Mouse (Mus musculus) midbrain, embryonic 10.5 days (tissue): ENCODE data around the gene BC005561. TPM values are rescaled to one million over a fixed set of nuclear protein-coding genes. Genes with fewer than 3 reads are reported as not detected.

Experiments
- DNase-seq: peaks from one replicate; pipeline ENCODE4 v3.0.0-alpha.2; 2017; ENCODE audit warnings: low spot score
- H3K27ac ChIP-seq: fragments of 300-500 bp; sonication (generic); replicated peaks from 2 replicates; pipeline ENCODE4 v1.5.1; 2016; ENCODE audit warnings: mild to moderate bottlenecking
- H3K27me3 ChIP-seq: fragments of 300-500 bp; sonication (generic); 2 replicates; pipeline ENCODE4 v1.6.1; 2016; ENCODE audit warnings: low read depth, mild to moderate bottlenecking; ENCODE audit not compliant: poor library complexity, severe bottlenecking
- H3K36me3 ChIP-seq: fragments of 300-500 bp; sonication (generic); 2 replicates; pipeline ENCODE4 v1.6.1; 2016; ENCODE audit warnings: mild to moderate bottlenecking, moderate library complexity
- H3K4me1 ChIP-seq: fragments of 300-500 bp; sonication (generic); 2 replicates; pipeline ENCODE4 v1.6.1; 2016
- H3K4me3 ChIP-seq: fragments of 300-500 bp; sonication (generic); 2 replicates; pipeline ENCODE4 v1.5.1; 2016; ENCODE audit warnings: mild to moderate bottlenecking, moderate library complexity
- H3K9me3 ChIP-seq: fragments of 300-500 bp; sonication (generic); replicated peaks from 2 replicates; pipeline ENCODE4 v1.6.1; 2016; ENCODE audit warnings: mild to moderate bottlenecking
- WGBS: fragments of 180-500 bp; shearing (Covaris S2); methylation state at CpG from one replicate; pipeline ENCODE4 v1.1.7; 2016; 5-methylcytosine and 5-hydroxymethylcytosine counted together
- polyA plus RNA-seq: library from polyadenylated mRNA; unstranded; fragments of >200 nt; fragmentation: Nextera tagmentation; extraction: Ambion mirVana; gene quantifications from 2 replicates; pipeline ENCODE4 v1.2.1, GENCODE M21; 2016

The BC005561 gene
- polyA plus RNA-seq = 14.0 and 14.1 TPM in 2 replicates

DNA sequence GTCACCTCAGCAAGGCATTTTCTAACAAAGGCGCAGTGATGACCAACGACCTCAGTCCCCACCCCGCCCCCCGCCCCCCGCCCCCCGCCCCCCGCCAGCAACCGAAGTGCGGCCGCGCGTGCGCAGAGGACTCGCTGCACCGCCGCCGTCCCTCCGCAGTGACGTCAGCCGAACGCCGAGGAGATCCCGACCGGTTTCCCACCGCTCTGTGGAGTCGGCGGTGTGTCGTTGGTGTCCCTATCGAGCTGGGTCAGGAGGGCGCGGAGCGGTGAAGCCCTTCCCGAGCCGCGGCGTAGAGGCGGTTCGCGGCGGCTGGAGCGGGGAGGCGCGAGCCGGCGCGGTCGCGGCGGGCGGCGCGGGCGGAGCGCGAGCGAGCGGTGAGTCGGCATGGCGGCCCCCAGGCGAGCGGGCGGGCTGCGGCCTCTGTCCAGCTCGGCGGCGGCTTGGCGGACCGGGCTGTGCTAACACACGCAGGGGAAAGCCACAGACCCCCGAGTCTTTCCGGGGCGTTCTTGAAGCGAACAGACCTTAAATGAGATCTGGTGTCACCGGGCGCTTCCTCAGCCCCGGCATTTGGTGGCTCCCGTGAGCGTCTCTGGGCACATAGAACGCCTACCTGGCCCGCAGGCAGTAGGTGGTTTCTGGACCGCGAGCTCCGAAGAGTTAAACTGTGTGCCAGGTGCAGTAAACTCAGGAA lies at the start of gene BC005561:
Gene BC005561, plus strand, starts transcription at position 158 of the 697 bp plus-strand sequence.
- Histone ChIP-seq H3K27me3 (no peaks in the 10 kb centered on the region), H3K27ac (peak within 1 kb of the TSS; percentile 97), H3K9me3 (peaks cover 25% of the 10 kb centered on the region), H3K4me3 (peak within 1 kb of the TSS; percentile 78), H3K36me3 (peaks cover 67% of the 10 kb centered on the region), H3K4me1 (peaks cover 10% of the 10 kb centered on the region)
- under 1% methylated on average over 79 of the region's 83 CpGs for WGBS
- peak; percentile 91 for DNase-seq

DNA sequence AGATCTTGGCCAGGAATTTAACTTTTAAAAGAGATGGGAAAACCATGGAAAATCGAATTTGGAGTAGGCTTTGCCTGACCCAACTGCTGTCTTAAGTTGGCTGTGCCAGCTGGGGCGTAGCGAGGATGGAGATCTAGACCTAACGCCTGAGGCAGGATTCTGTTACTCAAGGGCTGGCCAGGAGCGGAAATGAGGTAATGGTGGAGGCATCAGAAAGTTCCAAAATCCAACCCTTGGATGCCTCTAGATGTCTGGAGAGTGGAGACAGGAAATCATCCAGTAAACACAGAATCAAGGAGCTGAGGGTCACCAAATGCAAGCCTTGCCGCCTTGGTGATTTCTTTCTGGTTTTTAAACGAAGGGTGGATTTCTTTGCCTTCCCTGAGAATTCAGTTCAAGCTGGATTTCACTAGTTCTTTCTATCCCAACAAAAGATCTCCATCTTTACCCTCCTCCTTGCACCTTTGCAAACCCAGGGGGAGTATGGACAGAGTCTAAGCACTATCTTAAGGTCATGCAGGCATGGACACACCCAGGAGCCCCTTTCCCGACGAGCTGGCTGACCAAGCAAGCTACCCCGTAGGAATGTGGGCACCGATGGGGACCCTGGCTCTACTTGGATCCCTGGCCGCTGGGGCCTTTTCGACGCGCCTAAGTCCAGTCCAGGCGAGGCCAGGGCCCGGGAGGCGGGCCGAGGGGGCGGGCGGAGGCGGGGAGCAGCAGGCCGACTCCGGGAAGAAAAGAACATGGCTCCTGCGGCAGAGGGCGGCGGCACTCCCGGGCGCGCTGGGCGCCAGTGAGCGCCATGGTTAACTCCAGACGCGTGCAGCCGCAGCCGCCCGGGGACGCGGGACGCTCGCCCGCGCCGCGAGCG lies 49.1 kb upstream of the BC005561 start, which contains the start of gene Pkd2:
Gene Pkd2, plus strand, starts transcription at position 619 of the 874 bp plus-strand sequence.
- Histone ChIP-seq H3K9me3 (peaks cover 14% of the 10 kb centered on the region), H3K27me3 (no peaks in the 10 kb centered on the region), H3K4me3 (peak within 1 kb of the TSS; percentile 65), H3K4me1 (peaks cover 27% of the 10 kb centered on the region), H3K36me3 (peaks cover 28% of the 10 kb centered on the region; the same call in 1 of the 2 replicates), H3K27ac (peak within 1 kb of the TSS; percentile 95)
- DNase-seq = peak; percentile 85
- WGBS = 11% methylated on average over 46 of the region's 46 CpGs

DNA sequence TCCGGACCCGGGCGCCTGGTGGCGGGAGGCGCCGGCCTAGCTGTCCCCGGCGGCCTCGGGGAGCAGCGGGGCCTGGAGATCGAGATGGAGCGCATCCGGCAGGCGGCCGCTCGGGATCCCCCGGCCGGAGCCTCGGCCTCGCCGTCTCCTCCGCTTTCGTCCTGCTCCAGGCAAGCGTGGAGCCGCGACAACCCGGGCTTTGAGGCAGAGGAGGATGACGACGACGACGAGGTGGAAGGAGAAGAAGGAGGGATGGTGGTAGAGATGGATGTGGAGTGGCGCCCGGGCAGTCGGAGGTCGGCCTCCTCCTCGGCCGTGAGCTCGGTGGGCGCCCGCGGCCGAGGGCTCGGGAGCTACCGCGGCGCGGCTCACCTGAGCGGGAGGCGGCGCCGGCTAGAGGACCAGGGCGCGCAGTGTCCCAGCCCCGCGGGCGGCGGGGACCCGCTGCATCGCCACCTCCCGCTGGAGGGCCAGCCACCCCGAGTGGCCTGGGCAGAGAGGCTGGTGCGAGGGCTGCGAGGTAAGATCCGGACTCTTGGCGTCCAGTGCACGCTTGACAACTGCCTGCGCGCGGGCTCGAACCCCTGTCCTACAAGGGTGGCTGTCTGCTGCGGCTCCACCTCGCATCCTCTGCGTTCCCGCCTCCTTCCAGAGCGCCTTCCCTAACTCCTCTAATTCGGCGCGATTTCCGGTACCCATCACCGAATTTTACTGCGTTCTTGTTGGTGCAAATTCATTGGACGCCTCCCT lies 48.3 kb upstream of the BC005561 start:
- Histone ChIP-seq H3K27ac (peak overlapping the region; percentile 95), H3K36me3 (peaks cover 36% of the 10 kb centered on the region; the same call in 1 of the 2 replicates), H3K4me3 (peak overlapping the region; percentile 65), H3K9me3 (peaks cover 14% of the 10 kb centered on the region), H3K4me1 (peaks cover 27% of the 10 kb centered on the region), H3K27me3 (no peaks in the 10 kb centered on the region)
- peak; percentile 76 for DNase-seq
- WGBS = under 1% methylated on average over 77 of the region's 82 CpGs

DNA sequence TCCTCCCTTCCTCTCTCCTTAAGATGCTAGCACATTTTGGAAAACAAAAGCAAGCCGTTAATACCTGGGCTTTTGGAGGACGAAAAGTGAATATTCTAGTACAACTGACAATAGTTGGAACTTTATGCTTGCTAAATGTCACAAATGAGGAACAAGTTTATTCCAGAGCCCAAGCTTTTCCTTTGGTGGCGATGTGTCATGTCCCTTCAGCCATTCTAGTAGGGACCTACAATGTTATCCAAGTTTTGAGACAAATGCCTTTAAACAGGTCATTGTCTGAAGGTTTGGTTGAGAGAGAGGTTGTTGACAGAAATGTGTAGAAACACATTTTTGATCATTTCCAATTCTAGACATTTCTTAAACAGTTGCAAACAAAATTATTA lies 47.7 kb upstream of the BC005561 start:
- Histone ChIP-seq H3K36me3 (peaks cover 41% of the 10 kb centered on the region), H3K4me1 (peaks cover 27% of the 10 kb centered on the region), H3K9me3 (peaks cover 14% of the 10 kb centered on the region), H3K27ac (peak overlapping the region; percentile 95; the same call in 1 of the 2 replicates), H3K4me3 (peak overlapping the region; percentile 65), H3K27me3 (no peaks in the 10 kb centered on the region)
- 53% methylated on average over 3 of the region's 3 CpGs for WGBS
- DNase-seq = no peak

DNA sequence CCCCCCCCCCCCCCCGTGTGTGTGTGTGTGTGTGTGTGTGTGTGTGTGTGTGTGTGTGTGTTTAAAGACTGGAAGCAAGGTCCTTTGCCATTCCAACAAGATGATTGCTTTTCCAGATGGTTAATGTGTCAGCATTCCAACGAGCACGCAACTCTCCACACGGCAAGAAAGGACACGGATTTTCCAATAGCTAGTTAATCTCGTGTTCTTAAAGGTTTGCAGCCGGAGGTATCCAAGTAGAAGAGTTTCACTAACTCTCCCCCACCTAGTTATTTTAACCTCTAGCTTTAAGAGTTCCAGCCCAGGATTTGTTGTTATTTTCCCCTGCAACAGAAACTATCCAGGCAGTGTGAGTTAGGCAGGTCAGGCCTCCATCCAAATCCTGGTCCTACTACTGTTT lies 47.3 kb upstream of the BC005561 start:
- Histone ChIP-seq H3K4me3 (peak overlapping the region; percentile 65), H3K27me3 (no peaks in the 10 kb centered on the region), H3K36me3 (peaks cover 46% of the 10 kb centered on the region), H3K9me3 (peaks cover 14% of the 10 kb centered on the region), H3K4me1 (peaks cover 27% of the 10 kb centered on the region), H3K27ac (no peak overlapping the region)
- no peak for DNase-seq
- 78% methylated on average over 6 of the region's 7 CpGs for WGBS

DNA sequence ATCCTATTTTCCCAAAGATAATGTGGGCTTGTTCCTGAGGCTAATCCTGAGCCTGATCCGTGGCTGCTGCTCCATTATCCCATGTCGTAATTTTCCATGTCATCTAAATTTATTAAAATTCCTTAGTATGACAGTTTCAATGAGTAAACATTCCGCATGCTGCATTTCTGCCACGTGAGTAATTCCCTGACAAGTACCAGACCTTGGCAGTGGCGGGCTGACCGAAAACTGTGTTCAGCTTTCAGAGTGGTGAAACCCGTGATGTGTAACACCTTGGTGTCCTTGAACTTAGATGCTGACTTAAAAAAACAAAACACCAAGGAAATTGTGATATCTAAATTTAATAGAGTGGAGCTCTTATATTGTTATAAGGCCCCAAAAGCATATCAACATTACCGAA lies 42.9 kb upstream of the BC005561 start:
- H3K9me3 ChIP-seq = no peaks in the 10 kb centered on the region
- H3K4me1 ChIP-seq = peaks cover 11% of the 10 kb centered on the region
- no peak for DNase-seq
- no peak overlapping the region for H3K27ac ChIP-seq
- H3K36me3 ChIP-seq = peaks cover 67% of the 10 kb centered on the region
- 94% methylated on average over 8 of the region's 8 CpGs for WGBS
- H3K4me3 ChIP-seq = no peak overlapping the region
- H3K27me3 ChIP-seq = no peaks in the 10 kb centered on the region

DNA sequence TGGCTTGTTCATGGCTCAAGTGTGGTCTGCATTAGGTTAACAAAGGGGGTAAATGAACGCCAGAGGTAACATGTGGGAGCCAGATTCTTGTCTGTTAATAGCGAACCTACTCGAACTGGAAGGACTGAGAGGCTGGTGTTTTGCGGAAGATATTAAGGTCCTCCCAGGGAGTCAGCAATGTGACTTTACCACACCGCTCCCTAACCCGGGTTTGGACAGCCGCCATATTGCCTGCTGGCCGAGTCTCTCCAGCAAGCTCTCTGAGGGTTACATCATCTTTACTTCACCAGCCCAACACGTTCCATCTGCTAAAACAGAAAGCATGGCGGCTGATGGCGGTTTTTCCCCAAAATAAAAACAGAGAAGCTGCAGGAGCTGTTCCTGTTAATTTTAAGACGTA lies 42.4 kb upstream of the BC005561 start:
- Histone ChIP-seq H3K4me3 (no peak overlapping the region), H3K4me1 (peaks cover 6% of the 10 kb centered on the region), H3K27me3 (no peaks in the 10 kb centered on the region), H3K27ac (no peak overlapping the region), H3K36me3 (peaks cover 72% of the 10 kb centered on the region), H3K9me3 (no peaks in the 10 kb centered on the region)
- DNase-seq = no peak
- WGBS = 94% methylated on average over 12 of the region's 12 CpGs

DNA sequence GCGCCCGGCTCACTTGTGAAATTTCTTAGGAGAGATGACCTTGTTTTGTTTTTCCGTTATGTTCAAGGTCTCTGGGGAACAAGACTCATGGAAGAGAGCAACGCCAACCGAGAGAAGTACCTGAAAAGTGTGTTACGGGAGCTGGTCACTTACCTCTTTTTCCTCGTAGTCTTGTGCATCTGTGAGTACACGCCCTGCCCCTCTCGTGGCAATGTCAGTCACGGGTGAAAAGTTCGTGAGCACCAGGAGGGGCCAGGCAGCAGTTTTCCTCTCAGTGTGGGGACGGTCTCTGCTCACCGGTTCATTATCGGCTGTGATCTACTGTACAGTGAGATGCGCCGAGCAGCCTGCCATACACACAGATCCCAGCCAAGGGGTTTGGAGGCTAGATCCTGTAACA lies 41.3 kb upstream of the BC005561 start:
- no peaks in the 10 kb centered on the region for H3K4me1 ChIP-seq
- peaks cover 82% of the 10 kb centered on the region for H3K36me3 ChIP-seq
- 96% methylated on average over 16 of the region's 16 CpGs for WGBS
- no peak for DNase-seq
- no peaks in the 10 kb centered on the region for H3K9me3 ChIP-seq
- H3K4me3 ChIP-seq = no peak overlapping the region
- no peaks in the 10 kb centered on the region for H3K27me3 ChIP-seq
- H3K27ac ChIP-seq = no peak overlapping the region

DNA sequence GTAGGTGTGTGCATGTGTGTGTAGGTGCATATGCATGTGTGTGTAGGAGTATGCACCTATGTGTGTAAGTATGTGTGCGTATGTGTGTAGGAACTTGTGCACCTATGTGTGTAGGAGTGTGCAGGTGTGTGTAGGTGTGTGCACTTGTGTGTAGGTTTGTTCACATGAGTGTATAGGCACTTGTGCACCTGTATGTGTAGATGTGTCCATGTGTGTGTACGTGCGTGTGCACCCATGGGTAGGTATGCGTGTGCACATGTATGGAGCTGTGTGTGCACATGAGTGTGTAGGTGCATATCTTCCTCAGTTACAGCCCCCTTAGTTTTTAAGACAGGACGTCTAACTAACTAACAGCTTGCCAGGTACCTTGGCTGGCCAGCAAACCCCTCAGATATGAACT lies 39.6 kb upstream of the BC005561 start:
- H3K36me3 ChIP-seq = peaks cover 88% of the 10 kb centered on the region
- H3K9me3 ChIP-seq = no peaks in the 10 kb centered on the region
- no peaks in the 10 kb centered on the region for H3K27me3 ChIP-seq
- 89% methylated on average over 5 of the region's 5 CpGs for WGBS
- no peak overlapping the region for H3K4me3 ChIP-seq
- no peaks in the 10 kb centered on the region for H3K4me1 ChIP-seq
- DNase-seq = no peak
- H3K27ac ChIP-seq = no peak overlapping the region

DNA sequence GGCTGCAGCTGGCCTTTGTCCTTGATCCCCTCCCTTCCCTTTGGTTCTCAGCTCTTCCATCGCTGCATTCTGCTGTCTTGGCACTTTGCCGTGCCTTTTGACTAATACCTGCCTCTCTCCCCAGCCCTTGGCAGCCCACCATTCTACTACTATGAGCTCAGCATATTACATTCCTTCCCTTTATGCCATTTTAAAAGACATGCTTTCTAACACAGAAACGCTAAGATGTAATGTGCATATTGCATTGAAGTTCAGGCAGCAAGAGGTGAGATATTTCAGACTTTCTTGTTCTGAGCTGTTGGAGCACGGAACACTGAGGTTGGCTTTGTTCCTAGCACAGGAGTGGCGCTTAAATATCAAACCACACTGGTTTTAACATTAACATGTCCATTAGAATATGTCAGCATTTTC lies 37.2 kb upstream of the BC005561 start:
- no peak for DNase-seq
- Histone ChIP-seq H3K9me3 (no peaks in the 10 kb centered on the region), H3K27ac (no peak overlapping the region), H3K27me3 (no peaks in the 10 kb centered on the region), H3K36me3 (peaks cover 64% of the 10 kb centered on the region), H3K4me3 (no peak overlapping the region), H3K4me1 (no peaks in the 10 kb centered on the region)
- WGBS = 92% methylated on average over 5 of the region's 5 CpGs

DNA sequence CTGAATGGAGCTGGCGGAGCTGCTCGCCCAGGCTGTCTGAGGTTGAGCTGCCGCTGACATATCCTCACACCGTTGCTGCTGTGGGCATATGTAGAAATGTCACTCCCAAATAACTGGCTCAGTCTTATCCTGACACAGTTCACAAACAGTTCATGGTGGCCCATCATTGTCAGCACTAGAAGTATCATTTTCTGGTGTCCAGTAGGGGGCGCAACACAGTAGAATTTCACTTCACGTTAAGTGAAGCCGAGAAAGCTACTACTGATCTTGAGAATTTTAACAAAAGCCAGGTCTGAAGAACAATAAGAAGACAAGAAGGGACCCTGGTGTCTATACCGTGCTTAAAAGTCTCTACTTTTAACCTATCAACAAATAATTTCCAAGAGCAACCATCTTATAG lies 35.8 kb upstream of the BC005561 start:
- H3K27me3 ChIP-seq = no peaks in the 10 kb centered on the region
- no peaks in the 10 kb centered on the region for H3K9me3 ChIP-seq
- no peak for DNase-seq
- peaks cover 58% of the 10 kb centered on the region for H3K36me3 ChIP-seq
- no peak overlapping the region for H3K4me3 ChIP-seq
- H3K4me1 ChIP-seq = no peaks in the 10 kb centered on the region
- 97% methylated on average over 8 of the region's 8 CpGs for WGBS
- no peak overlapping the region for H3K27ac ChIP-seq

DNA sequence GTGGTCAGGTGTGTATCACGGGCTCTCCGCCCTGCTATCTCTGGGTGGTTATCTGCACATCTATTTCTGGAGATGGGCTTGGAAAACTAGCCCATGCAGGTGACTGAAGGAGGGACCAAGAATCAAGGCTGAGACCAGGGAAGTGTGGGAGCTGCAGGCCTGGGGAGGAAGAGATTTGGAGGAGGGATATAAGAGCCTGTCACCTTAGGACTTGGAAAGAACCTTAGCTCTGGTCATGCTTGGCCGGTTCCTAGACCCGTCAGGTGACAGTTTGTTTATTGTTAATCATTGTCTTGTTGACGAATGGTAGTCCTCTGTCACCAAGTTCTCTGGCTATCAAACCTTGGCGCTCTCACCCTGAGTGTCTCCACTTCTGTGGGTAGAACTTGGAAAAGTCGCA lies 27.8 kb upstream of the BC005561 start:
- H3K27ac ChIP-seq = no peak overlapping the region
- no peaks in the 10 kb centered on the region for H3K9me3 ChIP-seq
- H3K4me3 ChIP-seq = no peak overlapping the region
- DNase-seq = no peak
- WGBS = 93% methylated on average over 7 of the region's 7 CpGs
- no peaks in the 10 kb centered on the region for H3K27me3 ChIP-seq
- no peaks in the 10 kb centered on the region for H3K4me1 ChIP-seq
- H3K36me3 ChIP-seq = peaks cover 78% of the 10 kb centered on the region
